Comparison of ENCODE assay signal across 11 mouse cellular contexts in the genomic region with DNA sequence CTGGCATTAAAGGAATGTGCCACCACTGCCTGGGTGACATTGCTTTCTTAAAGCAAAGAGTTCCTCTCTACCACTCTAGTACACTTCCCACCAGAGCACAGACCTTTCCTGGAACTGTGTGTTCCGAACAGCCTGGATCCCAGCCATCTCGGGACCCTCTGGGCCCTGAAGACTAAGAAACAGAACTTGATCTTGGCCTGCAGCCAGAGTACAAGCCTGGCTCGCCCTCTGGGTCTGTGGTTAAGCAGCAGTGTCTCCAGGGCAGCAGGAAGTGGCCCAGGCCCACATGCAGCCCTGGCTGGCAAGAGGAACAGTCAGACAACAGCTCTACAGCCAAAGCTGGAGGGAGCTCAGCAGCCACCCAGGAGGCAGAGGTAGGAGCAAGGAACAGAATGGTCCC. TPM values are rescaled to one million over a fixed set of nuclear protein-coding genes. Genes with fewer than 3 reads are reported as not detected.
A peak's percentile ranks its signal among the peaks of the same experiment; 100 is the strongest.
DNase-seq lines count a peak whose midpoint lies in the region; ATAC-seq and TF ChIP-seq lines count a peak whose summit lies in the region.
"Had no signal": no experiment of that assay in that cellular context is flagged by ENCODE, and none has a peak within 500 bp of the region (broad histone marks: within the 10 kb centered on the region; RNA-seq: fewer than 3 reads in every experiment).

No protein-coding gene starts in this region.

- H3K4me1 ChIP-seq in heart, postnatal 0 days (ENCODE audit: control insufficient read depth, insufficient read depth), result no peaks in the 10 kb centered on the region
- H3K4me1 ChIP-seq: midbrain, embryonic 12.5 days; stomach, embryonic 15.5 days had no signal

- 0 out of 2 replicates have a peak overlapping the region, but pooled peaks have one; percentile 28 for H3K27ac ChIP-seq in left cerebral cortex, adult 2 months
- H3K27ac ChIP-seq in heart, postnatal 0 days (ENCODE audit: low read depth), result no peak overlapping the region
- H3K27ac ChIP-seq: midbrain, embryonic 12.5 days; stomach, embryonic 15.5 days had no signal

- no peaks in the 10 kb centered on the region for H3K36me3 ChIP-seq in heart, postnatal 0 days (replicated peaks; ENCODE audit: control insufficient read depth, insufficient read depth, low read length)
- H3K36me3 ChIP-seq: midbrain, embryonic 12.5 days; stomach, embryonic 15.5 days had no signal

- no peak overlapping the region for H3K4me2 ChIP-seq in heart, postnatal 0 days (ENCODE audit: low read depth, low read length)
- H3K4me2 ChIP-seq: midbrain, embryonic 12.5 days; stomach, embryonic 15.5 days had no signal

- peak; percentile 51 to 82 for DNase-seq in adrenal gland, adult (ENCODE audit: inconsistent age in 2 of 2, low spot score in 1 of 2)
- DNase-seq in adrenal gland, postnatal 25 days, result no peak
- peak in 1 of 2 experiments; percentile 46 for DNase-seq in left cerebral cortex, adult 2 months (ENCODE audit: extremely low spot score in 1 of 2, low spot score in 2 of 2)
- no peak for DNase-seq in left cerebral cortex, adult 11 months (ENCODE audit: low spot score)
- no peak for DNase-seq in heart, postnatal 0 days (ENCODE audit: low spot score)
- peak; percentile 73 to 76 for DNase-seq in left cerebral cortex, postnatal 25 days (ENCODE audit: low spot score in 2 of 2)
- DNase-seq in skeletal muscle tissue, adult 2 months (ENCODE audit: low read depth, low spot score), result peak; percentile 36
- DNase-seq in thymus, postnatal 10 days (ENCODE audit: low spot score in 2 of 2), result no peak

- WGBS in heart, postnatal 0 days, result 12% methylated on average over 3 of the region's 3 CpGs

- ATAC-seq in heart, postnatal 0 days (ENCODE audit: insufficient read depth, low read depth), result peak; percentile 47; the same call in 1 of the 2 replicates

- H3K27me3 ChIP-seq in heart, postnatal 0 days (ENCODE audit: control insufficient read depth, insufficient read depth, low read length), result no peaks in the 10 kb centered on the region
- H3K27me3 ChIP-seq: midbrain, embryonic 12.5 days; stomach, embryonic 15.5 days had no signal

- H3K9me3 ChIP-seq in heart, postnatal 0 days (replicated peaks; ENCODE audit: control insufficient read depth, low read length), result no peaks in the 10 kb centered on the region
- H3K9me3 ChIP-seq: midbrain, embryonic 12.5 days; stomach, embryonic 15.5 days had no signal

- no peak overlapping the region for H3K4me3 ChIP-seq in left cerebral cortex, adult 2 months
- H3K4me3 ChIP-seq in heart, postnatal 0 days (ENCODE audit: low read depth, low read length), result no peak overlapping the region
- H3K4me3 ChIP-seq: midbrain, embryonic 12.5 days; stomach, embryonic 15.5 days had no signal

- no peak overlapping the region for H3K9ac ChIP-seq in heart, postnatal 0 days (replicated peaks; ENCODE audit: low read depth, low read length)
- H3K9ac ChIP-seq: midbrain, embryonic 12.5 days; stomach, embryonic 15.5 days had no signal

- TF ChIP-seq EP300 in heart, postnatal 0 days (IDR thresholded peaks at IDR 0.05; ENCODE audit: low read depth), result no peak

- TF ChIP-seq CTCF in left cerebral cortex, adult 2 months (IDR thresholded peaks at IDR 0.05), result no peak
- TF ChIP-seq CTCF in heart, postnatal 0 days (IDR thresholded peaks at IDR 0.05; ENCODE audit: low read depth), result no peak

- intact Hi-C loops in left cerebral cortex, adult 2 months (cut with DNase I), result loop anchor here (5.0 kb wide), 2 partner anchors 40 to 170 kb away; a partner anchor contains a TSS
- intact Hi-C loops in left cerebral cortex, postnatal 25 days (cut with DNase I), result no loop called here

RNA-seq across cellular contexts. Expression of a gene that starts 5.6 kb away (rescaled TPM):
- total RNA-seq in adrenal gland, postnatal 25 days (2021), result not detected in 2 replicates
- total RNA-seq in left cerebral cortex, adult 2 months (2021), result not detected
- total RNA-seq in heart, postnatal 0 days (2014; rRNA removed; ENCODE audit: low replicate concordance), result not detected in 2 replicates
- polyA plus RNA-seq in heart, postnatal 0 days (2015; fragmentation: Nextera tagmentation; extraction: Ambion mirVana), result not detected in 2 replicates
- total RNA-seq in left cerebral cortex, postnatal 25 days (2021), result not detected
- total RNA-seq: heart, postnatal 10 days had no signal
- polyA plus RNA-seq: midbrain, embryonic 12.5 days; stomach, embryonic 15.5 days had no signal

RNA-seq across cellular contexts. Expression of a gene that starts 10.9 kb away (rescaled TPM):
- 2.7 and 5.2 TPM in 2 replicates for total RNA-seq in adrenal gland, postnatal 25 days (2021)
- total RNA-seq in left cerebral cortex, adult 2 months (2021), result 100 to 1,000 TPM; 127 to 142 TPM
- total RNA-seq in heart, postnatal 0 days (2014; rRNA removed; ENCODE audit: low replicate concordance), result 1.0 TPM in 1 of 2 replicates, not detected in the other
- 0.10 and 0.27 TPM in 2 replicates for polyA plus RNA-seq in heart, postnatal 0 days (2015; fragmentation: Nextera tagmentation; extraction: Ambion mirVana)
- 100 to 1,000 TPM; 111 to 130 TPM for total RNA-seq in left cerebral cortex, postnatal 25 days (2021)

RNA-seq across cellular contexts. Expression of a gene that starts 29.7 kb away (rescaled TPM):
- total RNA-seq in adrenal gland, postnatal 25 days (2021), result not detected in 2 replicates
- total RNA-seq in left cerebral cortex, adult 2 months (2021), result not detected
- total RNA-seq in heart, postnatal 0 days (2014; rRNA removed; ENCODE audit: low replicate concordance), result not detected in 2 replicates
- polyA plus RNA-seq in heart, postnatal 0 days (2015; fragmentation: Nextera tagmentation; extraction: Ambion mirVana), result not detected in 2 replicates
- total RNA-seq in left cerebral cortex, postnatal 25 days (2021), result not detected
- total RNA-seq: heart, postnatal 10 days had no signal
- polyA plus RNA-seq: midbrain, embryonic 12.5 days; stomach, embryonic 15.5 days had no signal

RNA-seq across cellular contexts. Expression of a gene that starts 37.0 kb away (rescaled TPM):
- total RNA-seq in adrenal gland, postnatal 25 days (2021), result not detected in 2 replicates
- not detected for total RNA-seq in left cerebral cortex, adult 2 months (2021)
- not detected in 2 replicates for total RNA-seq in heart, postnatal 0 days (2014; rRNA removed; ENCODE audit: low replicate concordance)
- not detected in 2 replicates for polyA plus RNA-seq in heart, postnatal 0 days (2015; fragmentation: Nextera tagmentation; extraction: Ambion mirVana)
- not detected for total RNA-seq in left cerebral cortex, postnatal 25 days (2021)
- total RNA-seq: heart, postnatal 10 days had no signal
- polyA plus RNA-seq: midbrain, embryonic 12.5 days; stomach, embryonic 15.5 days had no signal

Comparison
In these comparisons a context has a peak if more than half of its experiments do, and no peak if none do; other contexts are left out.
1. DNase-seq: peak in adrenal gland, adult (2 of 2), left cerebral cortex, postnatal 25 days (2 of 2) and skeletal muscle tissue, adult 2 months (single experiment); none in adrenal gland, postnatal 25 days (single experiment), left cerebral cortex, adult 11 months (single experiment), heart, postnatal 0 days (single experiment) and thymus, postnatal 10 days (0 of 2).
2. RNA of a gene that starts 10.9 kb away (total RNA-seq): 127 to 142 TPM in left cerebral cortex, adult 2 months and 111 to 130 TPM in left cerebral cortex, postnatal 25 days; 2.7 to 5.2 TPM in adrenal gland, postnatal 25 days and 1.0 TPM in heart, postnatal 0 days; every median in the first group is over 10 times any median in the second.